Mouse (Mus musculus) 3T3-L1 (cell line): ENCODE measurements around the gene Rps6kl1.

Source experiments
- DNase-seq: peaks from one replicate; pipeline ENCODE4 v3.0.0-alpha.2; 2015; ENCODE audit warnings: low read depth, low spot score

The Rps6kl1 gene

DNA sequence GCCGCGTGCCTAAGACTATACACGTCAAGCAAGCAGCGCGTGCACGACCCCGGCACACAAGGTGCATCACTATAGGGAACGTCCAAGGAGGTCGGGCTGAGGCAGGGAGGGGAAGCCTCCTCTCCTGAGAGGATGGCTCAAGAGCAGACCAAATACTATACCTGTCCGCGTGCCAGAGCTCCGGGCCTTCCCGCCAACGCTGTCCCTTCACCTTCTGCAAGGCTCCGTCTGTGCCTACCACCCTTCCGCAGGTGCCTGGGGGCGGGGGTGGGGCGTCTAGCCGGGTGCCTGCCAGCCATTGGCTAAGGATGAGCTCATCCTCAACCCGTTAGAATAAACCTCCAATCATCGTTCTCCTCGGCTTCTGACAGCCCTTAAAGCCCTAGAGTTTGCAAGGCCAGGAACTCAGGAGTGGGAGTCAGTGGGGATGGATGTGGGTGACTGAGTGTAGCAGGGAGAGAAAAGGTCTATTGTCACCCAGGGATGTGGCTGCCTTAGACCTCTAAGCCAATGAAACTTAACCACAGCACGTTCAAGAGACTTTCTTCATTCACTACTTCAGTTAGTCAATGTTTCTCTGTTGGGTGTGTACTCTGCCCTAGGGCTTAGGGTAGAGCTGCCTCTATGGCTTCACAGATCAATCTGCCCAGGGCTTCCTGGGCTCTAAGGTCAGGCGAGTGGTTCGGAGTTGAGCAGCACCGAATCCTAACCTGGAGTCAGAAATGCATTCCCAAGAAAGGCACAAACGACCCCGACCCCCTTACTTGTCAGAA, at the start of gene Rps6kl1:
Rps6kl1 (minus strand) TSS at position 263 of the 773 bp plus-strand sequence.
- DNase-seq: no peak

- no peak for DNase-seq
Measured at GRCm38 (mm10) chr12:85199954-85200353, 48.9 kb upstream of the Rps6kl1 start.

DNA sequence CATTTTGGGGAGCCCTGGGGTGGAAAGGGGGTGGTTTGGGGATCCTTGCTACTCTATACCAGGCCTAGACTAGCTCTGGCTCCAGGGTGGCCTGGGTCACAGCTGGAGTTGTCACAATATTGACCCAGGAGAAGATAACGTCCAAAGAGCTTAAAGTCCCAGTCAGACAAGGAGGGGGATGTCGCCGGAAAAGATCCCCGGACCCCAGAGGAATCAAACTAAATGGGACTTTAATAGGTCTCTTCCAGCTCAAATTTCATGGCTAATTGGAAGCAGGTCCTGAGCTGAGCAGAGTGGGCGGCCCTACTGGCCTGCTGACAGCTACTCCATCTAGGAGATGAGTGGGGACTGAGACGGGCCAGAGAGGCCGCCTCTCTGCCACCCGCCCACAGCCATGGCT, 46.9 kb upstream of the Rps6kl1 start:
- no peak for DNase-seq

DNA sequence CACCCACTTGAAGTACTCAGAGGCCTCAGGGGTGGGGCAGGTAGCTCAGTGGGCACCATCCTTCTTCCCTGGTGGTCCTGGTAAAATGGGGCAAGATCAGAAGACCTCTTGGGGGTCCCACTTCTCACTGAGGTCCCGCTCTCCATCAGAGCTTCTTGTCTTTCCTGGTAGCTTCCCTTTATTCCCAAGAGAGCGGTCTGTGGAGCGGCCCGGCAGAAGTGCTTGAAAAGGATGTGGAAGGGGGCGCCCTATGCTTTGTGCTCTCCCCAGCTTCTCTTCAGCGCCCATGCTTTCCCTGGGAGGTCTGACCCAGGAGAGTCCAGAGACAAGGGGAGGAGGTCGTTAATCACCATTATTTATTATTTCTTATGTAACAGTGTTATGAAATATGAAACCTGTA, 46.3 kb upstream of the Rps6kl1 start:
- no peak for DNase-seq

- DNase-seq: no peak
Measured at GRCm38 (mm10) chr12:85196191-85196590, 45.1 kb upstream of the Rps6kl1 start.

GRCm38 (mm10) chr12:85195086-85195485, 44.0 kb upstream of the Rps6kl1 start:
- no peak for DNase-seq

GRCm38 (mm10) chr12:85194623-85195018, 43.6 kb upstream of the Rps6kl1 start:
- DNase-seq: peak; percentile 53

- DNase-seq: no peak
Measured at GRCm38 (mm10) chr12:85193923-85194622, 43.0 kb upstream of the Rps6kl1 start.

DNA sequence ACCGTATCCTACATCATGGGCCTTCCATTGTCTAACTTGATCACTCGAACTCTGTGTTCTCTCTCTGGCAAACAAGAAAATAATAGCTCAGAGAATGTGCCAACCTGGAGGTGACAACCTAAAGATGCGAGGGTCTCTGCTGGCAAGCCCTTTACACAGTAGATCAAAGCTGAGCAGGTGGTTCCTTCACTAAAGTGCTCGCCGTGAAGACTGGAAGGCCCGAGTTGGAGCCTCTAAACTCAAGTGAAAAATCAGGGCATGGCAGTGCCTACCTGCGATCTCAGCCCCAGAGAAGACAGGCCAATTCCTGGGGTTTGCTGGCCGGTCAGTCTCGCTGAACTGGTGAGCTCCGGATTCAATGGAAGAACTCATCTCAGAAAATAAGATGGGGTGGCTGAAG, 42.1 kb upstream of the Rps6kl1 start:
- DNase-seq: no peak

GRCm38 (mm10) chr12:85192461-85193108, 41.5 kb upstream of the Rps6kl1 start:
- DNase-seq: peak; percentile 64

DNA sequence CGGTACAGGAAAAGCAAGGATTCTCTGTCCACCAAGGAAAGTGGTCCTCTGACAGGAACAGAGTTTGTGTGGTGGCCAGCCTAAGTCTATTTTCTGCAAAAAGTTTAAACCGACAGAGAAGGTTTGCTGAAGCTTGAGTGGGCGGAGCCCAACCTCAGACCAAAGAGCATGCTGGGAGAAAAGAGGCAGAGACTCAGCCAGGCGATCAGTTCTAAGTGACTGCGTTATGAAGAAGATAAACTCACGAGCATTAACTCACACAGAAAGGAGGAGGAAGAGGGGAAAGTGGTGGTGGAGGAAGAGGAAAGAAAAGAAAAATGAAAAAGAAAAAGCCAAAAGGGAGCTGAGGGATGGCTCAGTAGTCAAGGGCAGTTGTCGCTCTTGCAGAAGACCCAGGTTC, 39.2 kb upstream of the Rps6kl1 start:
- no peak for DNase-seq

DNA sequence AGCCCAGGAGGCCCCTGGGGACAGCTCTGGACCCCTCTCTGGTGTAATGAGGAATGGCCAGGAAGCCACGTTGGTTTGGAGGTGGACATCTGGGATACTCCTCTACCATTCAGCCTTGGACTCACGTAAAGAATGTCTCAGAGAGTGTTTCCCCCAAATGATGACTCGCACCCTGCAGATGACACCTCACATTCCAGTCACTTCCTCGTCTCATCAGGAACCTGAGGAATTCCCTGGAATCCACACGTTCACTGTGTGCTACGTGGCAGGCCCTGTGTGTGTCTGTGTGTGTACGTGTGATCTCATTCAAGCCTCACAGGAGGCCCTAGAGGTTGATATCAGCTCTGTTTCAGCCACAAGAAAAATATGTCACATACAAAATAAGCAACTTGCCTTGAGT, 35.3 kb upstream of the Rps6kl1 start:
- peak; percentile 73 for DNase-seq

DNA sequence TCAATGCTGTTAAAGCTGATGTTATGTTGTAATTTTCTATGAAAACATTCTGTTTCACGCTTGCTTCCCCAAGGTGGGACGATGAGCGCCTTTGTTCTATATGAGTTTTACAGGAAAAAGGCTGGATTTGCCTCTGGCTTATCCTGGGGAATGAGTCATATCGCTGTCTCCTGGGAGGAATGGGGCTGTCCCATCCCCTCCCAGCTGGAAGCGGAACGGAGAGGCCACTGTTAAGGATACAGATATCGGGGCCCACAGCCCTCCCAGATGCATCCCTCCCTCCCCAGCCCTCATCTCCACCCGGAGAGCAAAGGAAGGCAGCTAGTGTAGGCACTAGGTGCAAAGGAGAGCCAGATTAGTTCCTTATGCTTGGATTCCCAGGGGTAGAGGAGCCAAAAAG, 34.7 kb upstream of the Rps6kl1 start:
- peak; percentile 80 for DNase-seq

- DNase-seq: no peak
Measured at GRCm38 (mm10) chr12:85184118-85184517, 33.1 kb upstream of the Rps6kl1 start.

GRCm38 (mm10) chr12:85182898-85183297, 31.8 kb upstream of the Rps6kl1 start:
- DNase-seq: no peak

DNA sequence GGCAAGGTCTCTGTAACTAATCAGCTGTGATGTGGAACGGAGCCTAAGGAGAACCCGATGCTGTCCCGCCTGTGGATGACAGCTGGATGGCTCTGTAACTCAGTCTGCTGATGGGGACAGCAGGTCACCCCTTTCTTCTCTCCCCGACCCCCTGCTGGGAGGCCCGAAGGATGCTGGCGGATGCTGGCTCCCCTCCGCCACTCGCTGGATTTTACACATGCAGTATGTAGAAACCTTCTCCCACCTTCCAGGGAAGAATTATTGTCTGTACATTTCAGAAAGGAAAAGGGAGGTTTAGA, 31.2 kb upstream of the Rps6kl1 start:
- no peak for DNase-seq

GRCm38 (mm10) chr12:85181475-85182344, 30.6 kb upstream of the Rps6kl1 start:
- DNase-seq: no peak

- no peak for DNase-seq
Measured at GRCm38 (mm10) chr12:85178294-85178693, 27.2 kb upstream of the Rps6kl1 start.

DNA sequence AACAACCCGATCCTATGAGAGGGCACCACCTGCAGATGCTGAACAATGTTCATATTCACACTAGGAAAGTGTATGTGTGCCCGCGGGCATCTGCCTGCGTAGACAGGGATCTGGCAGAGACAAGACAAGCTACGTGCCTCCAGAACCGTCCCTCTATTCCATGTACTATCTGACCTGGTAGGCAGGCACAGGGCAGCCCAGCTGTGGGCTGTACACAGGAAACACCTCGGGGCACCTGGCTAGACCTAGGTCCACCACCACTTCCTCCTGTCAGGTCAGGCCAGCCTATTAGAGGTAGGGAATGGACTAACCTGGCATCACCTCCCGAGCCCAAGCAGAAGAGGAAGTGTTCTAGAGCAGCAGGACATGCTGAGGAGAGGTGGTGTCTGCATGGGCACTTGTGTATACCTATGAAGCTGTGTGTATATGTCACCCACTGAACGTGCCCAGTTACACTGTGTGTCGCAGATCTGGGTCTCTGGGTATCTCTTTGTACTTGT, 26.7 kb upstream of the Rps6kl1 start, which contains the start of gene Pgf:
Pgf (minus strand) TSS at position 51 of the 500 bp plus-strand sequence.
- no peak for DNase-seq

DNA sequence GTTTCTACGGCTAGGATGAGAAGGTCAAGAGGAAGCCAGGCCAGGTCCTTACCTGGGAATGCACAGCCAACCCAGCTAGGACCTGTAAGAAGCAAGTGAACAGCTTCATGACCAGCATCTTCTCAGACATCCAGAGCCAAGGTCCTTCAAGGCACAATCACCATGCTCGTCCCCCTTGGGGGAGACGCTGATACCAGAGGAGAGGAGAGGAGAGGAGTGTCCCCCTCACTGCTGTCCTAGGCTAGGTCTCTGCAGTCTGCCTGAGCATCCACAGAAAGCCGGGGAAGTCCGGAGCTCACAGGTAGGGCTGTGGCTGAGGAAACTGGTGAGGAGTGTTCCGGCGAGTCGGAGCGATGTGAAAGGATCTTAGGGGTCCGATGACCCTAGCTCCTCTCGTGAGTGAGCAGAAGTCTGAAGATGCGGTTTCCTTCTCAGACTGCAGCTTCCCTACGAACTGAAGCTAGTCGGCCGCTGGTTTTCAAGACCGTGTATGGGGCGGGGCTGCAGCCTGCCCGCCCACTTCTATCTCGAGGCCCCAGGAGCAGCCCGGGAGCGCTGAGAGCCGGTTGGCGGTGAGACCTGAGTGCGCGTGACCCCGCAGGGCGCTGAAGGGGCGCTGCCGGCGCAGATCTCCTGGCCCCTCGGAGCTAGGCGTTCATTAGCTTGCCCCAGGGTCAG, 25.9 kb upstream of the Rps6kl1 start:
- DNase-seq: no peak
